ENCODE assay signal across 9 mouse cellular contexts in the genomic region with DNA sequence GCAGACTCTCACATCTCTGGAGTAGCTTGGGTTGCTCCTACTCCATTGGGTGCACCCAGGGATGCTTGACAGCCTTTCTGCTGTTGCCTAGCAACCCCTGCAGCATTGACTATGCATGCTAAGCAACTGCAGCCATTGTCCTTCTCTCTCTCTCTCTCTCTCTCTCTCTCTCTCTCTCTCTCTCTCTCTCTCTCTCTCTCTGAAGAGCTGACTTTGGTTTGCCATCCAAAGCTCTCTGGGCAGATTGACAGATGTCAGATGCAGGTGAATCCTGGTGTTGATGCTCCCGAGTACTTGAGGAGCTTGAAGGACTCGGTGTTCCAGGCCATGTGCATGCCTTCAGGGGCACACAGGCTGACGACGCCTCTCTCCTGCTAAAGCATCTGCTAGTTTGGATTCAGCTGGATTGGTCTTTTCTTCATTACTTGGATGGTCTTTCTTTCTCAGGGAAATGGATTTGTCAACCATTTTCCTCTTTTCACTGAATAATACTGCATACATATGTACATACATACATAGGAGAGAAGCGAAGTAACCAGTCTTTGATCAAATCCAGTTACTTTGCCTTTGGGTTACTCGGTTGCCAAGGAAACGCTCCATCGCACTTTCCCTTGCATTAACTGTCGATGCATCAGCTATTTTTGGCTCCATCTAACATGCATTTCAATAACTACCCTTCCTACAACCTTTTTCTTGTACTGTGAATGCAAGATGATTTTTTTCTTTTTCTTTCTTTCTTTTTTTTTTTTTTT.
DNase-seq lines count a peak whose midpoint lies in the region; ATAC-seq and TF ChIP-seq lines count a peak whose summit lies in the region.
"Had no signal": no experiment of that assay in that cellular context is flagged by ENCODE, and none has a peak within 500 bp of the region (broad histone marks: within the 10 kb centered on the region; RNA-seq: fewer than 3 reads in every experiment).

No protein-coding gene starts in this region.

- TF ChIP-seq POLR2A in olfactory bulb, adult 2 months (IDR thresholded peaks at IDR 0.05; ENCODE audit: insufficient read depth, low read depth, low read length), result no peak

- no peaks in the 10 kb centered on the region for H3K36me3 ChIP-seq in kidney, embryonic 15.5 days

- H3K4me3 ChIP-seq in left cerebral cortex, adult 2 months, result no peak overlapping the region
- H3K4me3 ChIP-seq in olfactory bulb, adult 2 months (ENCODE audit: insufficient read depth, low read depth, low read length), result no peak overlapping the region
- H3K4me3 ChIP-seq in kidney, embryonic 15.5 days (replicated peaks), result no peak overlapping the region

- intact Hi-C loops in left cerebral cortex, adult 2 months (cut with DNase I), result no loop called here

- peaks cover 12% of the 10 kb centered on the region for H3K4me1 ChIP-seq in olfactory bulb, adult 2 months (ENCODE audit: control insufficient read depth, insufficient read depth, low read length)
- H3K4me1 ChIP-seq in kidney, embryonic 15.5 days, result 0 out of 2 replicates have a peak, but pooled peaks cover 5% of the 10 kb centered on the region

- no peak overlapping the region for H3K4me2 ChIP-seq in kidney, embryonic 15.5 days

- no peak for ATAC-seq in kidney, embryonic 15.5 days (replicated peaks; ENCODE audit: low FRiP score)
- ATAC-seq: Patski had no signal

- peak; percentile 61 for DNase-seq in embryo, embryonic 9.5 days (ENCODE audit: extremely low spot score)
- peak; percentile 10 for DNase-seq in forelimb bud, embryonic 11.5 days (ENCODE audit: low read depth, low spot score)
- peak; percentile 49 to 65 for DNase-seq in left cerebral cortex, adult 2 months (ENCODE audit: extremely low spot score in 1 of 2, low spot score in 2 of 2)
- DNase-seq in kidney, postnatal 10 days, result no peak
- no peak for DNase-seq in lung, postnatal 10 days
- no peak for DNase-seq in thymus, postnatal 36 days

- 27% methylated on average over 9 of the region's 9 CpGs for WGBS in olfactory bulb, adult 2 months
- 60% methylated on average over 9 of the region's 9 CpGs for WGBS in kidney, embryonic 15.5 days

- H3K9ac ChIP-seq in kidney, embryonic 15.5 days, result no peak overlapping the region

- H3K9me3 ChIP-seq in kidney, embryonic 15.5 days (replicated peaks), result no peaks in the 10 kb centered on the region

- H3K27me3 ChIP-seq in kidney, embryonic 15.5 days, result no peaks in the 10 kb centered on the region

- TF ChIP-seq CTCF in left cerebral cortex, adult 2 months (IDR thresholded peaks at IDR 0.05), result no peak
- TF ChIP-seq CTCF in olfactory bulb, adult 2 months (IDR thresholded peaks at IDR 0.05; ENCODE audit: insufficient read depth, low read depth, low read length), result no peak

- peak overlapping the region; percentile 83 for H3K27ac ChIP-seq in left cerebral cortex, adult 2 months
- peak overlapping the region; percentile 90 for H3K27ac ChIP-seq in olfactory bulb, adult 2 months (ENCODE audit: insufficient read depth, low read depth, low read length)
- no peak overlapping the region for H3K27ac ChIP-seq in kidney, embryonic 15.5 days

Comparison
In these comparisons a context has a peak if more than half of its experiments do, and no peak if none do; other contexts are left out.
1. DNase-seq: peak in embryo, embryonic 9.5 days (single experiment), forelimb bud, embryonic 11.5 days (single experiment) and left cerebral cortex, adult 2 months (2 of 2); none in kidney, postnatal 10 days (single experiment), lung, postnatal 10 days (single experiment) and thymus, postnatal 36 days (0 of 2).